ENCODE assay signal across 11 mouse cellular contexts in the genomic region with DNA sequence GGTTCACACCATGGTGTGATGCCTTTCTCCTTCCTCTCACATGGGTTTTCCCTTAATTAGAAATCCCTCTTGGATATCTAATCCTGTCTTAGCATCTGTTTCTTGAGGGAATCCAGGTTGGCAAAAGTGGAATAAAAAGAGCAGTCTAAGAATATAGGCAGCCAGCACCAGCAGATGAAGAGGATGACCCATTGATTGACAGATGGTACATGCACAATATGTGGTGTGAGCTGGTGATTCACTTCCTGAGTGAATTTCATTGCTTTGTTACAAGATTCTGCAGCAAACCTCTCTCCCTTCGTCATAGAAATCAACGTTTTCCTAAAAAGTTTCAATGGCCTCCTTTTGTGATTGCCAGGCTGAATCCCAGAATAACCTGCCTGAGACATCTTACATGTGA.
"Had no signal": no experiment of that assay in that cellular context is flagged by ENCODE, and none has a peak within 500 bp of the region (broad histone marks: within the 10 kb centered on the region; RNA-seq: fewer than 3 reads in every experiment).

No protein-coding gene starts in this region.

- DNase-seq: liver, embryonic 13.5 days; liver, postnatal 0 days; lung, adult 2 months; lung, postnatal 14 days; lung, postnatal 36 days; thymus, adult 18-20 months; thymus, postnatal 14 days; thymus, postnatal 36 days had no signal

- ATAC-seq: liver, postnatal 0 days; lung, postnatal 0 days; midbrain, embryonic 13.5 days; midbrain, embryonic 15.5 days had no signal
